Mouse (Mus musculus): ENCODE results near the gene Pde4c.

DNA sequence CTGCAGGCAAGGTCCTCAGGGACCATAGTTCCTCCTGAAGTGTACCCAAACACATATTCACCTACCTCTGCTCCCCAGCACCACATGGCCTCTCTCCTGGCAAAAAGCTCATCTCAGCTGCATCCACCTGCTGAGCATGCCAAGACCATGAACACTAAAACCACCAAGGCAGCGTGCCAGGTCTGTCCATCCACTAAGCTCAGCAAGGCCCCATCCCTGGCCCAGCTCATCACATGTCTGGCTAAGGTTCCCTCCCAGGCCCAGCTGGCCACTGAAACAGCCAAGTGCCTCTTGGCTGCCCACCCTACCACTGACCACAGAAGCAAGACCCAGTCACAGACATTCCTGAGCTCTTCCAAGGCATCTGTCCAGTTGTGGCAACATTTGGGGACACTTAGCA is 13.2 kb upstream of the Pde4c start:
- no peak for TF ChIP-seq POLR2A (IDR thresholded peaks at IDR 0.05; ENCODE audit: insufficient read depth, low read depth, low read length)
- TF ChIP-seq CTCF (IDR thresholded peaks at IDR 0.05; ENCODE audit: insufficient read depth, low read depth, low read length): no peak
